Mouse (Mus musculus): Measurements from ENCODE around the gene Rtkn2.

DNA sequence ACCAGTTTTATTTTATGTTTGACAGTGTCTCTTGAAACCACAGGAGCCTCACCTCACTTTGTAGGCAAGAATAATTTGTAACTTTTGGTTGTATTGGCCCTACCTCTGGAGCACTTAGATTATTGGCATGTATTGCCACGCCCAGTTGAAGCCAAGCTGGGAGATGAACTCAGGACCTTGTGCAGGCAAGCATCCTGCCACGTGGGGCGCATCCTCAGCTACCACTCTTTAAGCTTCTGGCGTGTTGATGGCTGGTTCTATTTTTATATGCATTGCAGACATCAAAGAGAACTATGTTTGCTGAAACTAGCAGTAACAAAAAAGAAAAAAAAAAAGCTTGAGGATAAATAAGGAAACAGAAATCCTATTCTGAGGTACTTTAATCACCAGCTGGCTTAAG lies 2.1 kb upstream of the Rtkn2 start:
- no peak for TF ChIP-seq CTCF (IDR thresholded peaks at IDR 0.05; ENCODE audit: low read depth, low read length)
- TF ChIP-seq GATA1 (IDR thresholded peaks at IDR 0.05; ENCODE audit: borderline replicate concordance, low read length), result no peak
- no peak for TF ChIP-seq POLR2AphosphoS5 (IDR thresholded peaks at IDR 0.05; ENCODE audit: insufficient replicate concordance, low read depth, low read length)
- no peak for TF ChIP-seq TAL1 (conservative IDR thresholded peaks at IDR 0.05; ENCODE audit: low read depth, low read length)

All from G1E (cell line).